Mouse (Mus musculus) gastrocnemius, adult 18-20 months (tissue): ENCODE results near the gene Kctd12. TPM values are rescaled to one million over a fixed set of nuclear protein-coding genes. Genes with fewer than 3 reads are reported as not detected.

Experiments used
- DNase-seq: peaks from one replicate; pipeline ENCODE4 v3.0.0; 2021; ENCODE audit warnings: low spot score
- long read RNA-seq, 2 experiments: library from polyadenylated mRNA; stranded (forward); transcript quantifications; one replicate each; pipeline ENCODE4 v2.0.0; 2021
- total RNA-seq, 2 experiments: library from RNA; stranded (reverse); gene quantifications; 2 replicates each; pipeline ENCODE4 v1.2.3; 2021

Gene Kctd12
- 1 to 10 TPM; 6.5 to 8.0 TPM for total RNA-seq
- long read RNA-seq, experiment 1, full-length matches to known transcripts: 1 of 1 reads
- long read RNA-seq, experiment 1, partial matches to known transcripts: 0 of 1 reads
- long read RNA-seq, experiment 1, other reads (novel, unspliced or antisense): 0 of 1 reads
- long read RNA-seq, experiment 2, full-length matches to known transcripts: 1 of 3 reads
- long read RNA-seq, experiment 2, partial matches to known transcripts: 0 of 3 reads
- long read RNA-seq, experiment 2, other reads (novel, unspliced or antisense): 2 of 3 reads

DNA sequence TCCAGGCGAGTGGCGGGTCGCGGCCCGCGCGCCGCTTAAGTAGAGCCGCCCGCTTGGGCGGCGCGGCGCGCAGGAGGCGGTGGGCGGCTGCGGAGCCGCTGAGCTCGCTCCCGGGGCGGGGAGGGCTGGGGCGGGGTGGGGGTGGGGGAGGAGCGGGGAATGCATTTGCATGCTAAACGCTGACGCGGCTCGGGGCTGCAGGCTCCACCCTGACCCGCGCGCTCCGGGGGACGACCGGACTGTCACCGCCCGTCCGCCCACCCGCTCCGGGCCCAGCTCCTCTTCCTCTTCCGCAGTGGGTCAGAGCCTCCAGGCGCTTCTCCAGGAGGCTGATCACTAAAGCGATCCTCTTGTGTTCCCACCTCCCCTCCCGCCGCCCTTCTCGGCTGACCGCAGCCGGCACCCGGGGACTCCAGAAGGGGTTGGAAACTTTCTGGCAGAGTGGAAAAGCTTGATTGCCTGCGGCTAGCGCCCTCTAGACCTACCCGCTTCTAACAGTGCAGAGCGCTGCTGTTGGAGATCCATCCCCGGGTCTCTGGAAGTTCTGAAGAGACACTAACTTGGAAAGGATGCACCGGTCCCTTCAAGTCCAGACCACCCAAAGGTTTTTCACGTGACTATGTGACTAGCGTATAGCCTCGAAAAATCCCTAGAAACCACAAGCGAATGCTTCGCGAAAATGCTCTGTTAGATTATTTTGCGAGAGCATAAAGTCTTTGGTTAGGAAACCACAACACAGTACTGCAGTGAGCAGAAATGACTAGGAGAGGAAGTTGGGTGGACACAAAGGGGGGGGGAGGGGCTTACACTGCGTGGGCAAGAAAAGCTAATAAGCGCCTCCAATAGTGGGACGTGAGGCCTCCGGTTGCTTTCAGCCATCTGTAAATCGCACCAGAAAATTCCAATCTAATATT is at the start of gene Kctd12:
Gene Kctd12, minus strand, starts transcription at position 11 of the 914 bp plus-strand sequence.
- DNase-seq: peak; percentile 86

DNA sequence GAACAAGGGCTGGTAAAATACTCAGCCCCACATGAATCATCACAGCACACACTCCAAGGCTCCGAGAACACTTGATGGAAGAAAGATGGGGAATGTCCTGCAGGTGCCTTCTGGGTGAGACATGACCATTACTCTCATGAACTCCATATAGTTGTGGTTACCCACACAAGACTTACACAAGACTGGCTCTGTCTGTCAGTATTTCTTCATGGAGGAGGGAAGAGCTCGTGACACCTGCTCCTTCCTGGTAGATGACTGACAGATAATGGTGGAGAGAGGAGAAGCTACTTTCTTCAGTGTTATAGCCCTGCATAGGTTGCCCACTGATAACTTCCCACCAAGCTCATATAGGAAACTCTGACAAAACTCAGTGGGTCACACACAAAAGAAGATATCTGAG is 46.8 kb upstream of the Kctd12 start:
- DNase-seq: no peak

GRCm38 (mm10) chr14:103020046-103020445 is 37.6 kb upstream of the Kctd12 start:
- no peak for DNase-seq

- DNase-seq: no peak
Observed at GRCm38 (mm10) chr14:103017009-103017408, 34.6 kb upstream of the Kctd12 start.

DNA sequence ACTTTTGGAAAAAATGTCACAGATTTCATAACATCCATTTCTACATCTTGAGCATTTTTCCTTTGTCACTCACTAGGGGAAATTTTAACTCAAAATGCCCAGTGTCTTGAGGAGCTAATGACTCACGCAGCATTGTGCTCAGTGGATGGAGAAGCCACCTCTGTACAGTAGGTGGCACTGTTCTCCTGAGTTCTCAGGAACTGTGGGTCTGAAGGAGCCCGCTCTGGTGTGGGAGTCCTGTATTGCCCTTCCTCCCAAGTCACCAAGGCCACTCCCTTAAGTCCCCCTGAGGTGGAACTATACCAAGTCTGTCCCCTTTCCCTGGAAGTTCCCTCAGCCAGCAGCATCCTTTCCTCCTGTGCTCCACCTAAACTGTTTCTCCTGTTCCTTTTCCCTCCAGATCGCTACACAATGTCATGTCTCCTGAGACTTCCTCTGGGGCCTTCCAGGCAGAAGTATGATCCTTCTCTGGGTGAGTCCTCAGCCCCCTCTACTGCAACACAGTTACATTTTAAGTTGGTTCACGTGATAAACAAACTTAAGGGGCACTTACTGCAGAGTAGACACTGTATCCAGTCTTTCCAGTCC is 30.2 kb upstream of the Kctd12 start:
- DNase-seq: peak; percentile 59

- peak; percentile 18 for DNase-seq
Observed at GRCm38 (mm10) chr14:103011782-103012181, 29.3 kb upstream of the Kctd12 start.

DNA sequence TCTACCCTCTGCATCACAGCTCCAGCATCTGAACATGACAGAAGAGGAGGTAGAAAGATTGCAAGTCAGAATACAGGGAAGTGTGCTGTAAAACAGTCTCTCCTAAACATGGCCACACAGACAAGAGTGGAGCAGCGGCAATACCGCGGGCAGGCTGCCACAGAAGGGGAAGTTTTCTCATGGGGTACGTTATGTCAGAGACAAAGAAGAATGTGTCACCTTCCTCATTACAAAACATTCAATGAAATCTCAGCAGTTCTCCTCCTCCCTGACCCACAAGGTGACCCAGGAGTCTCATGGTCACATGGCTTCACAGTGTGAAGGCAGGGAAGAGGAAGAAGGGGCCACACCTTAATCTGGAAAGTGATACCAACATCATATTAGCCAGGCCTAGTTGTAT is 25.3 kb upstream of the Kctd12 start:
- DNase-seq: no peak

DNA sequence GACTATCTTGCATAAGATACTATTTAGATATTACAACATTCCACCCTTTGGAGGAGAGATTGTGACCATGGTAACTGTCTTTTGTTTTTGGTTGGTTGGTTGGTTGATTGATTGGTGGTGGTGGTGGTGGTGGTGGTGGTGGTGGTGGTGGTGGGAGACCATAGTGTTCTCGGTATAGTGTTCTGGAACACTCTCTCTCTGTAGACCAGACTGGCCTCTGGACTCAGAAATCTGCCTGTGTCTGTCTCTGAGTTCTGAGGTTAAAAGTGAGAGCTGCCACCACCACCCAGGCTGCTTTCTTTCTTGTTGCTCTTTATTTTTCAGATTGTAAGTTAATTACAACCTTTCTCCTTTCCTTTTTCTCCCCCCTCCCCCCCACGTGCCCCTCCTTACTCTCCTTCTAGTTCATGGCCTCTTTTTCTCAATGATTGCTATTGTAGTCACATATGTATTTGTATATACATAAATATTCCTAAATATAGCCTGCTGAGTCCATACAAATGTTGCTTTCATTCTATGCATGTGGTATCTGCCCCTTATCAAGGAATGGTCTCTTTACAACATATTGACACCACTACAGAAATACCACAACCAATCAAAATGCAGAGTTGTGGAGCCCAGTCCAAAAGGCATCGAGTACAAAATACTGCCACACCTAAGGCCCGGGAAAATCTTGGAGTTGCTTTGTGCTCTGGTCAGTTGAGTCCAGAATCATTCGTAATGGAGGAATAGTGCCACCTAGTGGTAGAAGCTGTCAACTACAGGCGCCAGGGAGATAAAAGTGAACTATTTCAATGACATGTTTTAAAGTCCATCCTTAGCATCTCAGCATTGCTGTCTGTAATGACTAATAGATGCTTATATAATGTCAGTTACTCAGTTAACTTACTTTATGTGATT is 12.5 kb upstream of the Kctd12 start:
- peak; percentile 81 for DNase-seq

DNA sequence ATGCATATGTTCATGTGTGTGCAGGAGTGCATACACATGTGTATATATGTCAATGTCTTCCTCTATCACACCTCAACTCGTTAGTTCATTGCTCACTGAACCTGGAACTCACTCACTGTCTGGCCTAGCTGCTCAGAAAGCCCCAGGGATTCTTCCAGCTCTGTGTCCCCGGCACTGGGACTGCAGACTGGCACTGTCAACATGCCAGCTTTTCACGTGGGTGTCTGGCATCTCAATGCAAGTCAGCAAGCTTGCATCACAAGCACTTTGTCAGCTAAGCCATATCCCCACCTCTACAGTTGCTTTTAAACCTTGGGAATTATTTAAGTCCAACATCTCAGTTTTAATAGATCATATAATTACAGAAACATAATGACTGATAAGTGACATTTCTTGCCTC is 8.3 kb upstream of the Kctd12 start:
- DNase-seq: no peak

GRCm38 (mm10) chr14:102989866-102990265 is 7.4 kb upstream of the Kctd12 start:
- peak; percentile 11 for DNase-seq

GRCm38 (mm10) chr14:102989254-102989653 is 6.8 kb upstream of the Kctd12 start:
- DNase-seq: no peak

GRCm38 (mm10) chr14:102987626-102988025 is 5.2 kb upstream of the Kctd12 start:
- DNase-seq: no peak

DNA sequence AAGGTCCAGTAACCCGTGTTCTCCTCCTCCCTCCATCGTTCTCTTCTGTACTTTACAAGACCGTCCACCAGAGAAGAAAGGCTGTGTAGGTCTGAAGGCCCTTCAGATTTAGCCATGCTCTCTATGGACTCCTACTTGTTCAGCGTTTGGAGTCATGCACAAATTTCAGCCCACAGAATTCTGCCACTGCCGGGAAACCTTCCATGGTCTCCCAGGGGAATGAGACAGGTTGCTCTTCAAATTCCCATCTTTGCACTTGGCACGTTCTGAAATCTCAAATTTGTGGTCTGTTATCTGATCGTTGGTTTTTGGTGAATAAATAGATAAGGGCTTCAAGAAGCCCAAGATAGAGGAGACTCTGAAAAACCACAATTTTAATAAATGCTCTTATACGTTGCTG is 1.2 kb upstream of the Kctd12 start:
- no peak for DNase-seq

GRCm38 (mm10) chr14:102982016-102982626 is 316 bp downstream of the Kctd12 start:
- DNase-seq: peak; percentile 22

DNA sequence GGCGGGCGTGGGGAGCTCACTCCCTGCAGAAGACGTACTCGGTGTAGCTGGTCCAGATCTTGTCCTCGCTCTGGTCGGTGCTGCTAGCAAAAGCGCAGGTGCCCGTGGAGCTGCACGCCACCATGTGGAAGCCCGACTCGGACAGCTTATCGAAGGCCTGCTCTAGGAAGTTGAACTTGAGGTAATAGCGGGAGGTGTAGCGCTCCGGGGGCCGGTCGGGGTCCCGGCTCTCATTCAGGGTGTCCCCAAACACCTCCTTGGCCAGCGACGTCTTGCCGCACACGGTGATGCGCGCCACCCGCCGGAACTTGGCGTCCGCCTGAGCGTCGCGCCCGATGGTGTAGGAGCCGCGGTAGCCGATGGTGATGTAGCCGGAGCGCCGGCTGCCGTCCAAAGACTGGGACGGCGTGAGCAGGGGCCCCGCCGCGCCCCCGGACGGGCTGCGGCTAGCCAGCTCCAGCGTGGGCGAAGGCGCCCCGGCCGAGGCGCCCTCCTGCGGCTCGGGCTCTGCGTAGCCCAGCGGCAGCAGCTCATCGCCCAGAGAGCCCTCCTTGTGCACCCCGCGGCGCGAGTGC is 909 bp downstream of the Kctd12 start:
- DNase-seq: peak; percentile 42

DNA sequence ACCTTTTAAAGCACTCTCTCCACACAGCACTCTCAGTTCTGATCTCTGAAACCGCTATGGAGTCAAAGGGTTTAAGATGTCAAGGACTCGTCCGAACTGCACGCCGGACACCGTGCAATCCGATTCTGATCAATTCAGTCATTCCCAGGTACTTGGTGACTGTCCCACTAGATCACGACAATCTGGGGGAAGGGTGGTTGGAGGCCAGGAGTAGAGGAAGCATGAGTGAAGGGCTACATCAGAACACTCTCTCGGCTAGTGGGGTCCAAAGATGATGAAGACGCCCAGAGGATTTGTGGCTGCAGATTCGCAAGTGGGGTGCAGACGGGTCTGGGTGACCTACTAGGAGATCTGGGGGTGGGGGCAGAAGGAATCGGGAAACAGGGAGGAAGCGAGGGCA is 1.5 kb downstream of the Kctd12 start:
- DNase-seq: no peak

GRCm38 (mm10) chr14:102980481-102980880 is 2.0 kb downstream of the Kctd12 start:
- DNase-seq: peak; percentile 17

- no peak for DNase-seq
Observed at GRCm38 (mm10) chr14:102979831-102980230, 2.6 kb downstream of the Kctd12 start.

DNA sequence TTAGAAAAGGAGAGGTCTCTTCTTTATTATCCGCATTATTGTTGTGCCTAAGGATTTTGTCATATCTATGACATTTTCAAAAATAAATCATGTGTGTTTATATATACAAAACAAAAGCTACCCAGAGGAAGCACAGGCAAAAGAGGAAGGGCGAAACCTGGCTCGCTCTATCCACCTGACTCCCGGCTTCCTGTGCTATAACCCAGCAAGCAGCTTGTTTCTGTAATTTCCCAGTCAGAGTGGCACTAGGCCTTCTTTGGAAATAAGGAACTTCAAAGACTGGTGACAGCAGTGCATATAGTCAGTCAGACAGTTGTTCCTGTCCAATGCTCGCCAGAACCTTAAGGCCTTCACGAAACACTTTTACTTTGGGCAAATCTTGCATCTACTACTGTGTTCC is 6.6 kb downstream of the Kctd12 start:
- DNase-seq: peak; percentile 12

DNA sequence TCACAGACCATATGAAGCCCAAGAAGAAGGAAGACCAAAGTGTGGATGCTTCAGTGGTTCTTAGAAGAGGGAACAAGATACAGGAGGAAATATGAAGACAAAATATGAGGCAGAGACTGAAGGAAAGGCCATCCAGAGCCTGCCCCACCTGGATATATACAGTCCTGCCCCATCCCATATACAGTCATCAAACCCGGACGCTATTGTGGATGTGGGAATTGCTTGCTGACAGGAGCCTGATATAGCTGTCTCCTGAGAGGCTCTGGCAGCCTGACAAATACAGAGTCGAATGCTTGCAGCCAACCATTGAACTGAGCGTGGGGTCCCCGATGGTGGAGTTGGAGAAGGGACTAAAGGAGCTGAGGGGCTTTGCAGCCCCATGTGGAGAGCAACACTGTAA is 13.6 kb downstream of the Kctd12 start:
- DNase-seq: no peak
